Mouse (Mus musculus) heart, adult 2 months (tissue): ENCODE results near the gene Gabrd. TPM values are rescaled to one million over a fixed set of nuclear protein-coding genes. Genes with fewer than 3 reads are reported as not detected.

Experiments used
- DNase-seq, 2 experiments: peaks; one replicate each; pipeline ENCODE4 v3.0.0; 2021
- H3K27ac ChIP-seq: fragments of 200-600 bp; 2 replicates; pipeline ENCODE4 v1.8.1; 2022
- H3K27me3 ChIP-seq: fragments of 200-500 bp; 2 replicates; pipeline ENCODE4 v1.6.1; 2012; ENCODE audit warnings: mild to moderate bottlenecking, low read length, inconsistent platforms, mixed read lengths; ENCODE audit not compliant: control insufficient read depth, insufficient read depth
- H3K36me3 ChIP-seq: fragments of 200-500 bp; 2 replicates; pipeline ENCODE4 v1.6.1; 2012; ENCODE audit warnings: low read length, inconsistent platforms; ENCODE audit not compliant: control insufficient read depth, insufficient read depth
- H3K4me1 ChIP-seq: fragments of 200-500 bp; 2 replicates; pipeline ENCODE4 v1.6.1; 2011; ENCODE audit warnings: low read length; ENCODE audit not compliant: control insufficient read depth, insufficient read depth
- H3K4me3 ChIP-seq: fragments of 200-600 bp; 2 replicates; pipeline ENCODE4 v1.8.1; 2022
- H3K79me2 ChIP-seq: fragments of 200-500 bp; replicated peaks from 2 replicates; pipeline ENCODE4 v1.6.1; 2012; ENCODE audit warnings: mild to moderate bottlenecking, inconsistent platforms, low read length, moderate library complexity, mixed read lengths; ENCODE audit not compliant: control insufficient read depth, insufficient read depth
- H3K9ac ChIP-seq: fragments of 200-500 bp; 2 replicates; pipeline ENCODE4 v1.6.1; 2012; ENCODE audit warnings: low read depth, mild to moderate bottlenecking, control low read depth, inconsistent platforms, low read length, mixed read lengths
- CTCF ChIP-seq: fragments of 200-600 bp; IDR thresholded peaks from 2 replicates; pipeline ENCODE4 v1.8.1; 2022; ENCODE audit warnings: antibody characterized with exemption, mild to moderate bottlenecking, moderate library complexity
- EP300 ChIP-seq: fragments of 200-500 bp; IDR thresholded peaks from 2 replicates; pipeline ENCODE4 v1.6.1; 2011; ENCODE audit warnings: low read depth, low read length, control low read depth; ENCODE audit not compliant: insufficient read depth
- POLR2A ChIP-seq: fragments of 200-500 bp; IDR thresholded peaks from 2 replicates; pipeline ENCODE4 v1.6.1; 2011; ENCODE audit warnings: mild to moderate bottlenecking, low read depth, low read length, control low read depth; ENCODE audit not compliant: insufficient read depth
- WGBS: fragments of 180-500 bp; shearing (Covaris S2); methylation state at CpG from one replicate; pipeline ENCODE4 v1.1.7; 2018; 5-methylcytosine and 5-hydroxymethylcytosine counted together
- intact Hi-C: fragments of 180-260 bp; cut with DNase I; formaldehyde crosslinking; loops from one replicate; pipeline ENCODE4 v1.15.1; 2025
- polyA plus RNA-seq: library from polyadenylated mRNA; depleted of rRNA; stranded (reverse); fragments of >200 nt; gene quantifications from 2 replicates; pipeline ENCODE4 v1.2.3, GENCODE M21; 2012
- total RNA-seq, 2 experiments: library from RNA; stranded (reverse); gene quantifications; 2 replicates each; pipeline ENCODE4 v1.2.3; 2021

Gene Gabrd
- total and polyA plus RNA-seq, 3 experiments, result 0.06 TPM; not detected in 2

DNA sequence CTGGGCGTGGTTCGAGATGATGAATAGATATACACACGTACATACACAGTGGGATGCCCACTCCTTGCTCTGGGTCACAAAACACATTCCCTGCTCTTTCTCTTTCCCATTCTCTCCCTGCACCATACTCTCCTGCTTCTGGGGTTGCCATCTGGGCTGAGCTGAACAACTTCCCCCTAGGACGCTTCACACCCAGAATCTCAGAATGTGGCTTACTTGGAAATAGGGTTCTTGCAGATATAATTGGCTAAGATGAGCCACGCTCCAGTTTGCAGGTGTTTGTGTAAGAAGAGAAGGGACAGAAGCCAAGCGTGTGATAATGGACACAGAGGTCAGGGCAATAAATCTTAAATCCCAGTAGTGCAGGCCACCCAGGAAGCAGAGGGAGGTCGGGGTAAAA lies 15.9 kb downstream of the Gabrd start:
- H3K79me2 ChIP-seq, result no peaks in the 10 kb centered on the region
- no peak for DNase-seq
- H3K27me3 ChIP-seq, result no peaks in the 10 kb centered on the region
- WGBS, result 64% methylated on average over 7 of the region's 7 CpGs
- no peaks in the 10 kb centered on the region for H3K36me3 ChIP-seq
- H3K4me3 ChIP-seq, result no peak overlapping the region
- intact Hi-C loops, result no loop called here
- no peak overlapping the region for H3K27ac ChIP-seq
- H3K9ac ChIP-seq, result no peak overlapping the region
- no peaks in the 10 kb centered on the region for H3K4me1 ChIP-seq
- TF ChIP-seq POLR2A (no peak), CTCF (no peak)

DNA sequence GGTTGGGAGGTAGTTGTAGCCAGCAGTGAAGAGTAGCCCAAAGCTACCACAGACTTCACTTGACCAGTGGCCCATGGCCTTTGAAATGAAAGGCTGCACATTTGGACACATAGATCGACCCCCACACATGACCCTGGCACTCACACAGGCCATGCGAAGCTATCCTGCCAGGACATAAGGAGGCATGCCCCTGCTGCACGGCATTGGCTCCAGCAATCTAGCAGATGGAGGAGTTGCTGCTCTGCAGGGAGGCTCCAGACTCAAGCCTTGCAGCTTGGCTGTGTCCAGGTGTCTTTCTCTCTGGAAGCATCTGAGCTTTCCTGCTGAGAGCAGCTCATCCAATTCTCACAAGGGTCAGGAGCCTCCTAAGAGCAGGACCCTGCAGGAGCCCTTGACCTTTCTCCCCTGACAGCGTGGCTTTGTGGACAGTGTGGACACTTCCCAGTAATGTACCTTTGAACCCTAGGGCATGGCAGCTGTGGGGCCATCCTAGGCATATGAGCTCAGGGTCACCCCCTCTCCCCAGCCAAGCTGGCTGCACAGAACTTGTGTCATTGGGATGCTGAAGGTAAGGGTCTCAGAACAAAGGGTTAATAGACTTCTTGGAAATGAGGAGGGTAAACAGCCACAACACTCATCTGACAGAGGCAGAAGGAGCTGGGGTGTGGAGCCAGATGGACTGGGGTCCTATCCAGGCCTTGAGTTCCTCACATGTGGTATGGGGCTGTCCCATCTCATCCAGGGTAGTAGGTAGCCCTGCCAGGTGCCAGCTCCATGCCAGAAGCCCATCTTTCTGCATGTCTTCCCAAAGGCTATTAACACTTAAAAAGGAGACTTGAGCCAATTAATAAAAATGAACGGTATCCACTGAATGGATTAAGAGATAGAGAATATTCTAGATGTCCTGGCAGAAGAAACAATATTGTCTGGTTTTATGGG lies 25.8 kb downstream of the Gabrd start:
- no peaks in the 10 kb centered on the region for H3K4me1 ChIP-seq
- WGBS, result 62% methylated on average over 5 of the region's 5 CpGs
- no peak overlapping the region for H3K4me3 ChIP-seq
- no peak overlapping the region for H3K9ac ChIP-seq
- TF ChIP-seq CTCF (no peak), POLR2A (no peak), EP300 (no peak)
- no peak overlapping the region for H3K27ac ChIP-seq
- H3K27me3 ChIP-seq, result no peaks in the 10 kb centered on the region
- DNase-seq, result no peak
- H3K79me2 ChIP-seq, result no peaks in the 10 kb centered on the region
- no peaks in the 10 kb centered on the region for H3K36me3 ChIP-seq
- intact Hi-C loops, result no loop called here

DNA sequence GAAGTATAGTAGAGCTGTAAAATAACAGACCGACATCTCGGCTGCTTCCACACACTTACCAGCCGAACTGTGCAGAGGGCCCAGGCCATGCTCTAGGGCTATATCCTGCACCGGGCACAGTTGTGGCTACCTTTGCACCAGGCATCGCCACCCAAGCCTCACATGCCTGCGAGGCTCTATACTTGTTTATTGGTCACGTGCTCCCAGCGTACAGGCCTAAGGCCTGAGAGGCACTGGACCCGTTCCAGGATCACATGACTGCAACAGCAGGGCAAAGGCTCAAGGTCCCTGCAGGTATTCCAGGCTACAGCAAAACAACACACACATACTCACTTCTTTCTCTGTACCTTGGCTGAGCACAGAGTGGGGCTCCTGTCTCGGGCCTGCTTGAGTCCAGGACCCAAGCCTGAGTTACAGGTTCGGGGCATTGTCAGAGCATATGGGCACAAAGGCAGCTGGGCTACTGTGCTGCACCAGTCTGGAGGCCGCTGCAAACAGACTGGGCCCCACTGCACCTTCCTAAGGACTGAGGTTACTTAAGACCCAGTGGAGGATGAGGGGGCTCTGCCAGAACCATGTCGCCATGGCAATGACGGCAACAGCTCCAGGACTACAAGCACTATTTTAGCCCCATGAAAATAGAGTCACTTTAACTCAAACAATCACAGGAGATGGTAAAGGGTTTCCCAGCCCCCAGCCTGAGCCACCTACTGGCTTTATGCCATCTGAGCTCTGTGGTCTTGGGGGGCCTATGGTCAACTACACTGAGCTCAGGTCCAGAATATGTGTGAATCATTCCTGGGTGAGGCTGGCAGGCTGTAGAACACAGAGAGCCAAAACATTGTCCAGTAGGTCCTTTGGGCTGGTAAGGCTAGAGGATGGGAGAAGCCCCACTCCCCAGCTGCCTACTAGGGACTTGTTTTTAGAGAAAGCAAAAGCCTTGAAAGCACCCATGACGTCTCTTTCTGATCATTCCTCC lies 26.9 kb downstream of the Gabrd start:
- Histone ChIP-seq H3K36me3 (no peaks in the 10 kb centered on the region), H3K27me3 (no peaks in the 10 kb centered on the region), H3K4me1 (no peaks in the 10 kb centered on the region), H3K79me2 (no peaks in the 10 kb centered on the region), H3K4me3 (no peak overlapping the region), H3K27ac (no peak overlapping the region), H3K9ac (no peak overlapping the region)
- intact Hi-C loops, result no loop called here
- TF ChIP-seq CTCF (no peak), POLR2A (no peak), EP300 (no peak)
- DNase-seq, result no peak
- WGBS, result 77% methylated on average over 15 of the region's 15 CpGs

- peak; percentile 91 for TF ChIP-seq CTCF
- no peak for TF ChIP-seq POLR2A
- TF ChIP-seq EP300, result no peak
- no peaks in the 10 kb centered on the region for H3K79me2 ChIP-seq
- no peak overlapping the region for H3K27ac ChIP-seq
- no peaks in the 10 kb centered on the region for H3K36me3 ChIP-seq
- H3K4me1 ChIP-seq, result no peaks in the 10 kb centered on the region
- H3K9ac ChIP-seq, result no peak overlapping the region
- DNase-seq, result peak; percentile 50 to 83
- H3K4me3 ChIP-seq, result no peak overlapping the region
- H3K27me3 ChIP-seq, result no peaks in the 10 kb centered on the region
- 25% methylated on average over 12 of the region's 12 CpGs for WGBS
- intact Hi-C loops, result loop anchor here (10.0 kb wide), 1 partner anchor 206 kb away; no protein-coding TSS in a partner anchor
Measured at GRCm38 (mm10) chr4:155368684-155369083, 29.2 kb downstream of the Gabrd start.

DNA sequence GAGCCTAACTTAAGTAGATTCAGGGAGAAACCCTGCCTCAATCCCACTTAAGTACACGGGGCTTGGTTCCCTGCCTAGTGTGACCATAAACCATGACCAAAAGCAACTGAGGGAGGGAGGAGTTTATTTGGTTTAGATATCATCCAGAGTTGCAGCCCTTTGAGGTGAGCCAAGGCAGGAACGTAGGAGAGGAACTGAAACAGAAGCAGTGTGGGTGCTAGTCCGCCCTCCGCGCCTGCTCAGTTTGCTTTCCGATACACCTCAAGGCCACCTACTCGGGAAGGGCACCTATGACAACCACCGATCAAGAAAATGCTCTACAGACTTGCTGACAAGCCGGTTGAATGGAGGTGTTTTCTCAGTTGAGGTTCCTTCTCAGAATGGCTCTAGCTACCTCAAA lies 30.2 kb downstream of the Gabrd start:
- intact Hi-C loops, result loop anchor here (10.0 kb wide), 1 partner anchor 207 kb away; no protein-coding TSS in a partner anchor
- DNase-seq, result no peak
- Histone ChIP-seq H3K27ac (no peak overlapping the region), H3K36me3 (no peaks in the 10 kb centered on the region), H3K4me1 (no peaks in the 10 kb centered on the region), H3K9ac (no peak overlapping the region), H3K79me2 (no peaks in the 10 kb centered on the region), H3K27me3 (no peaks in the 10 kb centered on the region; the same call in 1 of the 2 replicates), H3K4me3 (no peak overlapping the region)
- 84% methylated on average over 9 of the region's 9 CpGs for WGBS
- TF ChIP-seq EP300 (no peak), CTCF (no peak), POLR2A (no peak)

DNA sequence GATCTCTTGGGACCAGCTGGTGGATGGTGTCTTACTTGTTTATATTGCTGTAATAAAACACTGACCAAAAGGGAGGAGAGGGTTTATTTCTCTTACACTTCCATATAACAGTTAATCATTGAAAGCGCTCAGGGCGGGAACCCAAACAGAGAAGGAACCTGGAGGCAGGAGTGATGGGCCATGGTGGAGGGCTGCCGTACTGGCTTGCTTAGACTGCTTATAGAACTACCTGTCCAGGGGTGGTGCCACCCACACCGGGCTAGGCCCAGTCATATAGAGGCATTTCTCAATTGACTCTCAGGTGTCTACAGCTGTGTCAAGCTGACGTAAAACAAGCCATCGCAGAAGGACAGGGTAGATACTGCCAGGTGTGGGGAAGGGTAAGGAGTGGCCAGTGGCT lies 31.1 kb downstream of the Gabrd start:
- Histone ChIP-seq H3K27ac (no peak overlapping the region), H3K9ac (no peak overlapping the region), H3K27me3 (peaks cover 3% of the 10 kb centered on the region; the same call in 1 of the 2 replicates), H3K4me3 (no peak overlapping the region), H3K79me2 (no peaks in the 10 kb centered on the region), H3K4me1 (no peaks in the 10 kb centered on the region), H3K36me3 (no peaks in the 10 kb centered on the region)
- 76% methylated on average over 6 of the region's 6 CpGs for WGBS
- no peak for DNase-seq
- TF ChIP-seq CTCF (no peak), POLR2A (no peak), EP300 (no peak)
- intact Hi-C loops, result loop anchor here (10.0 kb wide), 1 partner anchor 208 kb away; no protein-coding TSS in a partner anchor
